Mouse (Mus musculus) testis, adult 2 months (tissue): Measurements from ENCODE around the gene Cacna1c. TPM values are rescaled to one million over a fixed set of nuclear protein-coding genes. Genes with fewer than 3 reads are reported as not detected.

Experiments
- H3K27ac ChIP-seq: fragments of 200-500 bp; 2 replicates; pipeline ENCODE4 v1.5.1; 2012; ENCODE audit warnings: low read depth, low read length; ENCODE audit not compliant: control insufficient read depth, insufficient read depth
- H3K27me3 ChIP-seq: fragments of 200-500 bp; 2 replicates; pipeline ENCODE4 v1.6.1; 2012; ENCODE audit warnings: mild to moderate bottlenecking, low read length, moderate library complexity; ENCODE audit not compliant: control insufficient read depth, insufficient read depth
- H3K36me3 ChIP-seq: fragments of 200-500 bp; 2 replicates; pipeline ENCODE4 v1.6.1; 2012; ENCODE audit warnings: mild to moderate bottlenecking, low read length; ENCODE audit not compliant: control insufficient read depth, insufficient read depth
- H3K4me1 ChIP-seq: fragments of 200-500 bp; 2 replicates; pipeline ENCODE4 v1.6.1; 2012; ENCODE audit warnings: low read length; ENCODE audit not compliant: control insufficient read depth, insufficient read depth
- H3K4me3 ChIP-seq: fragments of 200-500 bp; 2 replicates; pipeline ENCODE4 v1.5.1; 2012; ENCODE audit warnings: low read depth, mild to moderate bottlenecking, low read length, moderate library complexity, mixed read lengths; ENCODE audit not compliant: control insufficient read depth
- CTCF ChIP-seq: fragments of 200-500 bp; IDR thresholded peaks from 2 replicates; pipeline ENCODE4 v1.5.1; 2012; ENCODE audit warnings: low read depth, mild to moderate bottlenecking, inconsistent platforms, low read length, moderate library complexity; ENCODE audit not compliant: control insufficient read depth, insufficient read depth, insufficient replicate concordance
- POLR2A ChIP-seq: fragments of 200-500 bp; IDR thresholded peaks from 2 replicates; pipeline ENCODE4 v1.6.1; 2012; ENCODE audit warnings: low read depth, mild to moderate bottlenecking, inconsistent platforms, low read length, moderate library complexity; ENCODE audit not compliant: control insufficient read depth
- polyA plus RNA-seq: library from polyadenylated mRNA; depleted of rRNA; stranded (reverse); fragments of >200 nt; gene quantifications from 2 replicates; pipeline ENCODE4 v1.2.3, GENCODE M21; 2012

Cacna1c gene
- polyA plus RNA-seq, 1 experiment = 1.8 TPM

- Histone ChIP-seq H3K27me3 (no peaks in the 10 kb centered on the region), H3K4me3 (no peak overlapping the region), H3K4me1 (0 out of 2 replicates have a peak, but pooled peaks cover 4% of the 10 kb centered on the region), H3K36me3 (no peaks in the 10 kb centered on the region), H3K27ac (no peak overlapping the region)
- TF ChIP-seq POLR2A (no peak), CTCF (no peak)
Observed at GRCm38 (mm10) chr6:119018256-119018655, 178.0 kb downstream of the Cacna1c start.

DNA sequence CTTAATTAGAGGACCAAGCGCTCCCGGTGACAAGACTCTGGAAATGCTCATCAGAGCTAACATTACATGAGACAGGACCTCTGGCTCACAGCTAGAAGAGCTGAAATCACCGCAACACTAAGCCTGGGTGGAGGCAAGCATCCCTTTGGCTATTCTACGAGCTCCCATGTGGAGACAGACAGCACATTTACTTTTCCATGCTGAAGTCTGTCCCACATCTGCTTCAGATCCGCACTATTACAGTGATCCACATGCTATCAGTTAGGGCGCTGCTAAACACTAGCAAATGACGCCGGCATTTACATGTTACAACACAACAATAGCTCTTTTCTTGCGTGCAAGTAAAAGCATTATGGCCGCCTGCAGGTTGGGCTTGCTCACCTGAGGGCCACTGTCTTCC is 178.7 kb downstream of the Cacna1c start:
- Histone ChIP-seq H3K27me3 (no peaks in the 10 kb centered on the region), H3K4me3 (no peak overlapping the region), H3K27ac (no peak overlapping the region), H3K36me3 (no peaks in the 10 kb centered on the region), H3K4me1 (0 out of 2 replicates have a peak, but pooled peaks cover 4% of the 10 kb centered on the region)
- no peak for TF ChIP-seq POLR2A
- TF ChIP-seq CTCF = no peak

DNA sequence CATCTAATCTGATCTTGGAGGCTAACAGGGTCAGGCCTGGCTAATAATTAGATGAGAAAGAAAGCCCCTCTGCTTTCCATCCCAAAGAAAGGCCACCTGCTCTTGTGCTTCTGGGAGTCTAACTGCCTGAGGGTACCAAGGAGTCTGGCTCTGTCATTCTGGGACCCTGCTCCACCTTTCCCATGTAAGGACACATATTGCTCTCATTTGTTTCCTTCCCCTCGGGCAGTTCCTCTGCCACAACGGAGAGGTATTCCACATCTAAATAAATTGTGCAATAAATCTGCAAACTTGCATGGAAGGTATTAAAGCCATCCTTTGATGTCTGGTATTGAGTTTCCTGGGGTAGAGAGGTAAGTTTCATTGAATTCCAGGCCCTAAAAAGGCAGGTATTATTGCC is 180.9 kb downstream of the Cacna1c start:
- no peaks in the 10 kb centered on the region for H3K36me3 ChIP-seq
- 0 out of 2 replicates have a peak, but pooled peaks cover 2% of the 10 kb centered on the region for H3K4me1 ChIP-seq
- H3K27ac ChIP-seq = no peak overlapping the region
- TF ChIP-seq POLR2A = no peak
- TF ChIP-seq CTCF = no peak
- no peaks in the 10 kb centered on the region for H3K27me3 ChIP-seq
- no peak overlapping the region for H3K4me3 ChIP-seq

GRCm38 (mm10) chr6:119013168-119014098 is 182.8 kb downstream of the Cacna1c start:
- Histone ChIP-seq H3K4me1 (0 out of 2 replicates have a peak, but pooled peaks cover 2% of the 10 kb centered on the region), H3K27ac (no peak overlapping the region), H3K36me3 (no peaks in the 10 kb centered on the region), H3K27me3 (no peaks in the 10 kb centered on the region), H3K4me3 (no peak overlapping the region)
- no peak for TF ChIP-seq POLR2A
- no peak for TF ChIP-seq CTCF

GRCm38 (mm10) chr6:119010875-119011274 is 185.3 kb downstream of the Cacna1c start:
- Histone ChIP-seq H3K27ac (no peak overlapping the region), H3K4me3 (no peak overlapping the region), H3K4me1 (no peaks in the 10 kb centered on the region), H3K27me3 (no peaks in the 10 kb centered on the region), H3K36me3 (no peaks in the 10 kb centered on the region)
- no peak for TF ChIP-seq POLR2A
- TF ChIP-seq CTCF = no peak

GRCm38 (mm10) chr6:119009526-119009925 is 186.7 kb downstream of the Cacna1c start:
- Histone ChIP-seq H3K36me3 (no peaks in the 10 kb centered on the region), H3K4me3 (no peak overlapping the region), H3K27me3 (no peaks in the 10 kb centered on the region), H3K27ac (no peak overlapping the region), H3K4me1 (no peaks in the 10 kb centered on the region)
- TF ChIP-seq POLR2A = no peak
- no peak for TF ChIP-seq CTCF

GRCm38 (mm10) chr6:119008638-119009166 is 187.5 kb downstream of the Cacna1c start:
- no peaks in the 10 kb centered on the region for H3K36me3 ChIP-seq
- no peak overlapping the region for H3K27ac ChIP-seq
- no peak for TF ChIP-seq POLR2A
- no peak for TF ChIP-seq CTCF
- H3K27me3 ChIP-seq = no peaks in the 10 kb centered on the region
- no peaks in the 10 kb centered on the region for H3K4me1 ChIP-seq
- no peak overlapping the region for H3K4me3 ChIP-seq
